Mouse (Mus musculus) small intestine, adult 2 months (tissue): ENCODE measurements around the gene Gtf2i. TPM values are rescaled to one million over a fixed set of nuclear protein-coding genes. Genes with fewer than 3 reads are reported as not detected.
A peak's percentile ranks its signal among the peaks of the same experiment; 100 is the strongest.

Source experiments
- H3K27ac ChIP-seq: fragments of 200-500 bp; 2 replicates; pipeline ENCODE4 v1.5.1; 2012; ENCODE audit warnings: low read depth, low read length, control low read depth, inconsistent platforms; ENCODE audit not compliant: insufficient read depth
- H3K27me3 ChIP-seq: fragments of 200-500 bp; 2 replicates; pipeline ENCODE4 v1.6.1; 2012; ENCODE audit warnings: mild to moderate bottlenecking, moderate library complexity, low read length, inconsistent platforms; ENCODE audit not compliant: control insufficient read depth, insufficient read depth
- H3K36me3 ChIP-seq: fragments of 200-500 bp; 2 replicates; pipeline ENCODE4 v1.6.1; 2012; ENCODE audit warnings: mild to moderate bottlenecking, low read length, control low read depth, inconsistent platforms; ENCODE audit not compliant: control insufficient read depth, insufficient read depth
- H3K4me1 ChIP-seq: fragments of 200-500 bp; 2 replicates; pipeline ENCODE4 v1.6.1; 2012; ENCODE audit warnings: low read length, inconsistent platforms, mixed read lengths; ENCODE audit not compliant: control insufficient read depth, insufficient read depth, insufficient read length
- H3K4me3 ChIP-seq: fragments of 200-500 bp; 2 replicates; pipeline ENCODE4 v1.5.1; 2012; ENCODE audit warnings: low read depth, mild to moderate bottlenecking, control low read depth, inconsistent platforms, low read length, moderate library complexity
- CTCF ChIP-seq: fragments of 200-500 bp; IDR thresholded peaks from 2 replicates; pipeline ENCODE4 v1.5.1; 2012; ENCODE audit warnings: low read depth, mild to moderate bottlenecking, control low read depth, inconsistent platforms, low read length, moderate library complexity, mixed read lengths; ENCODE audit not compliant: insufficient replicate concordance, insufficient read length; ENCODE audit errors: extremely low read depth
- POLR2A ChIP-seq: fragments of 200-500 bp; IDR thresholded peaks from 2 replicates; pipeline ENCODE4 v1.6.1; 2012; ENCODE audit warnings: low read depth, mild to moderate bottlenecking, control low read depth, inconsistent platforms, low read length, moderate library complexity
- WGBS: fragments of 180-500 bp; shearing (Covaris S2); methylation state at CpG from one replicate; pipeline ENCODE4 v1.1.7; 2018; 5-methylcytosine and 5-hydroxymethylcytosine counted together
- polyA plus RNA-seq: library from polyadenylated mRNA; depleted of rRNA; stranded (reverse); fragments of >200 nt; gene quantifications from 2 replicates; pipeline ENCODE4 v1.2.3, GENCODE M21; 2012; rRNA removed

Gene Gtf2i
- polyA plus RNA-seq, 1 experiment = 34.0 TPM

GRCm38 (mm10) chr5:134209931-134210554 lies 104.5 kb downstream of the Gtf2i start:
- H3K4me3 ChIP-seq = no peak overlapping the region
- 39% methylated on average over 11 of the region's 11 CpGs for WGBS
- H3K4me1 ChIP-seq = 0 out of 2 replicates have a peak, but pooled peaks cover 3% of the 10 kb centered on the region
- no peaks in the 10 kb centered on the region for H3K36me3 ChIP-seq
- H3K27me3 ChIP-seq = no peaks in the 10 kb centered on the region
- no peak overlapping the region for H3K27ac ChIP-seq
- TF ChIP-seq POLR2A (no peak), CTCF (0 out of 2 replicates have a peak, but pooled peaks have one; percentile 2)

- no peak overlapping the region for H3K4me3 ChIP-seq
- no peaks in the 10 kb centered on the region for H3K36me3 ChIP-seq
- whole genome bisulfite sequencing = 79% methylated on average over 10 of the region's 10 CpGs
- no peaks in the 10 kb centered on the region for H3K27me3 ChIP-seq
- H3K27ac ChIP-seq = no peak overlapping the region
- no peaks in the 10 kb centered on the region for H3K4me1 ChIP-seq
- no peak for TF ChIP-seq POLR2A
- TF ChIP-seq CTCF = no peak
These were observed 107.8 kb downstream of the Gtf2i start for GRCm38 (mm10) chr5:134206721-134207120.

- Histone ChIP-seq H3K36me3 (peaks cover 5% of the 10 kb centered on the region; the same call in 1 of the 2 replicates), H3K27me3 (no peaks in the 10 kb centered on the region), H3K4me1 (no peaks in the 10 kb centered on the region), H3K27ac (no peak overlapping the region), H3K4me3 (no peak overlapping the region)
- TF ChIP-seq CTCF (no peak), POLR2A (no peak)
- WGBS = 86% methylated on average over 8 of the region's 8 CpGs
These were observed 120.9 kb downstream of the Gtf2i start for GRCm38 (mm10) chr5:134193664-134194063.

- Histone ChIP-seq H3K27me3 (no peaks in the 10 kb centered on the region), H3K36me3 (0 out of 2 replicates have a peak, but pooled peaks cover 2% of the 10 kb centered on the region), H3K27ac (no peak overlapping the region), H3K4me1 (no peaks in the 10 kb centered on the region; the same call in 1 of the 2 replicates), H3K4me3 (no peak overlapping the region)
- TF ChIP-seq CTCF (no peak), POLR2A (no peak)
- WGBS = 82% methylated on average over 7 of the region's 7 CpGs
These were observed 126.0 kb downstream of the Gtf2i start for GRCm38 (mm10) chr5:134188571-134188970.

Other genes starting within 250 kb of the Gtf2i start
- gene Castor2, start 215.0 kb downstream of the Gtf2i start, polyA plus RNA-seq = 10.8 and 20.0 TPM in 2 replicates
- 6.2 and 10.3 TPM in 2 replicates for gene Rcc1l, start 138.0 kb downstream of the Gtf2i start, polyA plus RNA-seq
- gene Gtf2ird2, start 130.7 kb downstream of the Gtf2i start, polyA plus RNA-seq = 2.6 and 3.5 TPM in 2 replicates
- 14.3 and 18.9 TPM in 2 replicates for gene Ncf1, start 85.1 kb downstream of the Gtf2i start, polyA plus RNA-seq
- 25.0 and 40.4 TPM in 2 replicates for gene Gtf2ird1, start 142.0 kb upstream of the Gtf2i start, polyA plus RNA-seq
- 24.0 and 43.4 TPM in 2 replicates for gene Clip2, start 237.7 kb upstream of the Gtf2i start, polyA plus RNA-seq
- gene Syna, start 245.4 kb upstream of the Gtf2i start, polyA plus RNA-seq = 1.6 and 3.1 TPM in 2 replicates